Mouse (Mus musculus) pancreas, adult 10 weeks (tissue): ENCODE results near the gene Mettl7a3. TPM values are rescaled to one million over a fixed set of nuclear protein-coding genes. Genes with fewer than 3 reads are reported as not detected.

Source experiments
- polyA plus RNA-seq: library from polyadenylated mRNA; stranded (reverse); fragments of 350-450 nt; fragmentation: Illumina TruSeq; extraction: RNeasy Lipid Tissue Mini Kit (QIAGEN cat#74804); gene quantifications from one replicate; pipeline ENCODE4 v1.2.3, GENCODE M21; 2015; ENCODE audit warnings: low read depth, low replicate concordance; ENCODE audit not compliant: insufficient read depth

The Mettl7a3 gene
- polyA plus RNA-seq = not detected

DNA sequence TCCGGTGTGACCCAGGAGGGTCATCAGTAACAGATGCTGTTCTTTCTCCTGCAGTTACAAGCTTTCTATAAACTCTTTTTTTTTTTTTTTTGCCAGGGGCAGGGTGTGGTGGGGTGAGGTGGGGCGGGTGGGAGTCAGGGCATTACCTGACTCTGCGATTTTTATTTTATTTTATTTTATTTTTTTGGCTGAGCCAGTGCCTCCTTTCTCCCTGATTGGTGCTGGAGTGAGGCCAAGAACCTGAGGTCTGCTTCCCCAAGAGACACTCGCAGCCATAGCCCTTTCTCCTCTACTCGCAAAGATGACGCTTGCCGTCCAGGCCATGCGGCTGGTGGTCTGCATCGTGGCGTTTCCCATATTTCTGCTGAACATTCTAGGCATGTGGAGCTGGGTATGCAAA, at the start of gene Mettl7a3:
Gene Mettl7a3 (plus strand): TSS at position 301 of the 400 bp plus-strand sequence.

DNA sequence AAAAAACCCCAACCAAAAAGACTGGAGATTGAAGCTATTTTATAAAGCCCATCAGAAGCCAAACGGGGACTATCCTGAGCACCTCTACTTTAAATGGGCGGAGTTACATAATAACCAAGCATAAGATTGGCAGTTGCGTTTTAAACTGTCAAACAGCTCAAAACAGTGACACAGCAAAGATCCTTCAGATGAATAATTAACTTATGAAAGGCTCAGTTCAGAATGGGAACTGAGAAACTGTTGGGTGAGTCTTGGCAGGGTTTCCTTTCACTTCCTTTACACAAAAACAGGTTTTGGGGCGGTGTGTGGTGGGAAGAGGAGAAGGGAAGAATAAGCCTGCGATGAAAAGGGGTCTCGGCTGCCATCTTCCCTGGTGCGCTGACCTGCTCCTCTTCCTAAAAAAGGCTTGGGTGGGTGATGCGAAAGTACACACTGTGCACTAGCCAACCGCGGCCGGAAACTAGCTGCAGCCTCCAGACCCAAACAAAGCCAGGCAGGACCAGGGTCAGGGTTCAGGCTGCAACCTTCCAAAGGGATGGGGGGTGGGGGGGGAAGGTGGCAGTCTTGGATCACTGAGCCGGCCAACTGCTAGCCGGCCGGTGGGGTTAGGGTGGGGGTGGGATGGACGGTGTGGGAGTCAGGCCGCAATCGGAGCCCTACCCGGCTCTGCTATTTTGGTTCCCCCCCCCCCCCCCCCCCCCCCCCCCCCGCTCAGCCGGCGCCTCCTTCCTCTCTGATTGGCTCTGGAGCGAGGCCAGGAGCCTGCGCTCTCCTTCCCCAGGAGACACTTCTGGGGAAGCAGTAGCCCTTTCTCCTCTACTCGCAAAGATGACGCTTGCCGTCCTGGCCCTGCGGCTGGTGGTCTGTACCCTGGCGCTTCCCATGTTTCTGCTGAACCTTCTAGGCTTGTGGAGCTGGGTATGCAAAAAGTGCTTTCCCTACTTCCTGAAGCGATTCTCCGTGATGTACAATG, 30.4 kb upstream of the Mettl7a3 start, which contains the start of gene Mettl7a1:
Gene Mettl7a1 (plus strand): TSS at position 122 of the 973 bp plus-strand sequence.

DNA sequence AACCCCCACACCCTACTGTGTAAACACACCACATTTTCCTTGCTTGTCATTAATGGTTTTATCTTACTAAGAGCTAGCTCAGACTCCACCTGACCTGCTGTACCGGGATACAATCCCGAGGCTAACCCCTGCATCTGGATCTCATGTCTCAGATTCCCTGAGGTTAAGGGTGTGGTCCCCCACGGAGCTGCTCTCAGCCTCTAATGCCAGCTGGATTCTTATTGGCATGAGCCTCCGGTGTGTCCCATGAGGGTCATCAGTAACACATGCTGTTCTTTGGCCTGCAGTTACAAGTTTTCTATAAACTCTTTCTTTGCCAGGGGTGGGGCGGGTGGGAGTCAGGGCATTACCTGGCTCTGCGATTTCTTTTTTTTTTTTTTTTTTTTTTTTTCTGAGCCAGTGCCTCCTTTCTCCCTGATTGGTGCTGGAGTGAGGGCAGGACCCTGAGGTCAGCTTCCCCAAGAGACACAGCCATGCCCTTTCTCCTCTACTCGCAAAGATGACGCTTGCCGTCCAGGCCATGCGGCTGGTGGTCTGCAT, 18.1 kb downstream of the Mettl7a3 start, which contains the start of the genes Methig1 and Mettl7a2:
Gene Methig1 (plus strand): TSS at position 439 of the 540 bp plus-strand sequence.
Gene Mettl7a2 (plus strand): TSS at position 490 of the 540 bp plus-strand sequence.

GRCm38 (mm10) chr15:100364242-100364641, 29.5 kb downstream of the Mettl7a3 start, which contains the start of gene Higd1c:
TSS of gene Higd1c (plus strand) at chr15:100364542.

Other genes with a start within 250 kb of the Mettl7a3 start
- 8.6 TPM for gene Atf1, start 107.1 kb upstream of the Mettl7a3 start, polyA plus RNA-seq
- gene Tmprss12, start 54.1 kb upstream of the Mettl7a3 start, polyA plus RNA-seq = not detected
- gene Mettl7a1, start 30.8 kb upstream of the Mettl7a3 start, polyA plus RNA-seq = 19.8 TPM
- gene Methig1, start 18.2 kb downstream of the Mettl7a3 start, polyA plus RNA-seq = not detected
- not detected for gene Mettl7a2, start 18.3 kb downstream of the Mettl7a3 start, polyA plus RNA-seq
- not detected for gene Higd1c, start 29.6 kb downstream of the Mettl7a3 start, polyA plus RNA-seq
- not detected for gene Gm5475, start 87.2 kb downstream of the Mettl7a3 start, polyA plus RNA-seq
- 7.8 TPM for gene Slc11a2, start 90.1 kb downstream of the Mettl7a3 start, polyA plus RNA-seq
- gene Letmd1, start 134.1 kb downstream of the Mettl7a3 start, polyA plus RNA-seq = 14.1 TPM
- 0.59 TPM for gene Csrnp2, start 160.6 kb downstream of the Mettl7a3 start, polyA plus RNA-seq
- gene Tfcp2, start 217.1 kb downstream of the Mettl7a3 start, polyA plus RNA-seq = 4.5 TPM